Mouse (Mus musculus) kidney, adult 8-10 months (tissue): ENCODE results near the gene Tmprss12.

Experiments used
- DNase-seq, 2 experiments: peaks; one replicate each; pipeline ENCODE4 v3.0.0; 2022

Gene Tmprss12

GRCm38 (mm10) chr15:100274790-100275559 lies 5.7 kb upstream of the Tmprss12 start:
- peak; percentile 20 to 43 for DNase-seq

GRCm38 (mm10) chr15:100276403-100276802 lies 4.2 kb upstream of the Tmprss12 start:
- DNase-seq, result no peak

GRCm38 (mm10) chr15:100277586-100277985 lies 3.1 kb upstream of the Tmprss12 start:
- DNase-seq, result no peak

DNA sequence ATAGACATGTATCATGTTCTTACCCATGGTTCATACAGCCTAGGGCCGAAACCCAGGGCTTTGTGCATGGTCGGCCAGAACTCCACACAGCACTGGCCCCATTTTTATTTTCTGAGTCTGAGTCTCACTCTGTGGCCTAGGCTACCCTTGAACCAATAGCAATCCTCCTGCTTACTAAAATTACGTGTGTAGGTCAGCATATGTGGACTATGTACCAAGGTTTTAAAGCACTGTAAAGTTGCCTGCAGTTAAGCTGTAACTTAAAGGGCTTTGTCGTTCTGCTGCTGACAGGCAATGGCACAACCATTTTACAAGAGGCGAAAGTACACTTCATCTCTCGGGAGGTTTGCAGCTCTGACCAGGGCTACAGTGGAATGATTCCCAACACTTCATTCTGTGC lies 8.3 kb downstream of the Tmprss12 start:
- DNase-seq, result no peak

DNA sequence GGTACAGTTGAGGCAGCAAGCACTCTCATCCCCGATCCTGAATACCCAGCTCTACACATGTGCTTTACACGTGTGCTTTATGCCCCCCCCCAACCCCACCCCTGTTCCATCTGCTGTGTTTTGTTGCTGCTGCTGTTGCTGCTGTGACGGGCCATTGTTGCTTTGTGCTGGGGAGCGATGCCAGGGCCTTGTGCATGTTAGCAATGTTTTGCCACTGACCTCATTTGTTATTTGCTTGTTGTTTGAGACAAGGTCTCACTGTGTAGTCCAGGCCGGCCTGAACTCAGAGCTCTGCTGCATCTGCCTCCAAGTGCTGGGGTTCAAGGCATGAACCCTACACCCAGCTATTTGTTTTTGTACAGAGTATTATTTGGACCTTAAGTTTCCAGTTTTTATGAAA lies 10.2 kb downstream of the Tmprss12 start:
- DNase-seq, result no peak

DNA sequence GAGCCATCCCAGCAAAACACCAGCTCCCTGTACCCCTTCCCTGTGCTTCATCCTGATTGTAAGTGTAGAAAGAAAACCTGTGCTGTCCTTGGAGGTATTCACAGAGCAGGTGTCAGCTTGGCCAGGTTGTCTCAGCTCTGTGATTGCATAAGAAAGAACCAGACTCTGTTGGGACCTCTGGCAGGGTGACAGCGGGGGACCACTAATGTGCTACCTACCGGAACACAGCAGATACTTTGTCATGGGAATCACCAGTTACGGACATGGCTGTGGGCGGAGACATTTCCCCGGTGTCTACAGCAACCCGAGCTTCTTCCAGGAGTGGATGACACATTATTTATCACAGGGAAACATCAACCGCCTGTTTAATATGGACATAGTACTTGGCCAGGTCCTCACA lies 11.7 kb downstream of the Tmprss12 start:
- DNase-seq, result no peak

GRCm38 (mm10) chr15:100297856-100298255 lies 17.2 kb downstream of the Tmprss12 start:
- DNase-seq, result no peak

DNA sequence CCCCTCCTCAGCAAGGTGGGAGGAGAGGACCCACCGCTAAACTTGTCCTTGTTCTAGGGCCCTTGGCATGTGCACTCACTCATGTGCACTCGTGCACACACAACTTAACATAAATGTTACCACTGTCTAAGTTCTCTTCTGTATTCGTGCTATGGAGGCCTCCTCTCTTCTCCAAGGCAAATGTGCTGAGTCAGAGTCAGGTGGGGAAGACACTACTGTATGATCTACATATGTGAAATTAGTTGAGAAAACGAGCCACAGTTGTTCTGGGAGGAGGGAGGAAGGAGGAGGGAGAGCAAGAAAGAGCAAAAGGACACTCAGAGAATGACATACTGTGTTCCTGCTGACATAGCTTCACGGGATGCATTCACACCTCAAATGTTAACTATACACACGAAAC lies 19.9 kb downstream of the Tmprss12 start:
- DNase-seq, result no peak

DNA sequence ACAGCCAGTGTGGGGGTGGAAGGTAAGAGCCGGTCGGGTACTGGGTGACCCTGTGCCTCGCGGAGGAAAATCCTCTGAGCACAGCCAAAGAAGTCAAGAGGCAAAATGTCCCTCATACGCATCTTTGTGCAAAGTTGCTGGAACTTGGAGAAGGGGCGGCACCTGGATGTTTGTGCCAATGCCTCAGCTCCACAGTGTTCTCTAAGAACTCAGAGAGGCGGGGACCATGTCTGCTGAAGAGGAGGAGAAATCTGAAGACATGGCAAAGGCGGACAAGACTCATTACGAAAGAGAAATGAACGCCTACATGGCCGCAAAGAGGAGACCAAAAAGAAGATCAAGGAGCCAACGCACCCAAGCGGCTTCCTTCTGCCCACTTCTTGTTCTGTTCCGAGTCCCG lies 20.9 kb downstream of the Tmprss12 start:
- DNase-seq, result peak; percentile 24 to 56

GRCm38 (mm10) chr15:100303428-100304018 lies 22.9 kb downstream of the Tmprss12 start:
- no peak for DNase-seq

GRCm38 (mm10) chr15:100304019-100304991 lies 23.7 kb downstream of the Tmprss12 start, which contains the start of gene Mettl7a1:
Mettl7a1 (plus strand) TSS chr15:100304140.
- DNase-seq, result peak; percentile 83 to 86

DNA sequence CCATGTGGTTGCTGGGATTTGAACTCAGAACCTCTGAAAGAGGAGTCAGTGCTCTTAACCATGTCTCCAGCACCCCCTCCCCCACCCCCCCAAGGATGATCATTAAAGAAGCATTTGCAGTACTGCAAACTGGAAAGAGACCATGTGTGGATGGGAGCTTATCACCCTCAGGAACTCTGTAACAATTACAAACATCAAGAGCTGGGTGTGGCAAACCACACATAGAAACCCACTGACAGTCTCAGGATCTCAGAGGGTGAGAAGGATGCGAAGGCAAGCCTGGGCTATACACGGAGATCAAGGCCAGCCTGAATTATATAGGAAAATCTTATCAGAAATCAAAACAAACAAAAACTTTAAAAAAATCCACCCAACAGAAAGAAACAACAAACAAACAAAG lies 25.6 kb downstream of the Tmprss12 start:
- no peak for DNase-seq

GRCm38 (mm10) chr15:100307438-100308096 lies 26.9 kb downstream of the Tmprss12 start:
- peak in 1 of 2 experiments; percentile 62 for DNase-seq

DNA sequence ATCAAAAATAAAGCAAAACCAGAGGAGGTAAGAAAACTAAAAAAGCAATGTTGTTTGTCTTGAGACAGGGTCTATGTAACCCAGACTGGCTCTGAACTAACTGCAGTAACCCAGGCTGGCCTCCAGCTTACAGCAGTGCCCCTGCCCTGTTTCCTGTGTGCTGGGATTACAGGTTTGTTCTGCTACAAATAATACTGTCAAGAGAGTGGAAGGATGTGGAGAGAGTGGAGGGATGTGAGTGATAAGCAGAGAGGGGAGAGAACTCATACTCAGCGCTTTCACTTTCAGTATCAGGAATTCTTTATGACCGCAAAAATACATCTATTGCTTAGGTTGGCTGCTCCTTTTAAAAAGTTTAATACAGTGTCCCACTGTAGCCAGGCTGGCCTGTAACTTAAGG lies 31.7 kb downstream of the Tmprss12 start:
- no peak for DNase-seq

DNA sequence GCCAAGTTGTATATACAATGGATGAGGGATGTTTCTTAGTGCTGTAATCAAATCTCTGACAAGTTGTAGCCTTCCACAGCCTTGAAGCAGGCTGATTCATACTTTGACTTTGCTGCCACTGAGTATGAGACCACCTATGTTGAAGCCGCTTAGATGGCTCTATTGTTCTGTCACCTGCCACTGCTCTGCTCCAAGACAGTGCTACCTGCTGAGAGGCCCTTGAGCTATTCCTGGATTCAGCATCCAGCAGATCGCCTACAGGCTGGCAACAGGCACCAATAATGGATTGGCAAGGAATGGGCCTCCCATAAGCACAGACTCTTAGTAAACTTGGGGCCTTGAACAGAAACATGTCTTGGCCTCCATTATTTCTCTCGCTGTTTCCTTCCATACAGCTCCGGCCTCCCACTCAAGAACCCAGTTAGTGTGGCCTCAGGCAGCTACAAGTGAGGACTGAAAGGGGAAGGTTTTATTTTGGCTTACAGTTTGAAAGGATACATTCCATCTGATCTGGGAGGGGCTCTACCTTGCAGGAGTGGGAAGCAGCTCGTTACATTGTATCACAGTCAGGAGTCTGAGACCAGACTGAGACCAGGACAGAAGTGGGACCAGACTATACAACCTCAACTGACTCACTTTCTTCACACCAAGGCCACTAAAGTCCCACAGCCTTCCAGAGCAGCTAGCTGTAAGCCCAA lies 34.0 kb downstream of the Tmprss12 start:
- DNase-seq, result no peak

- peak in 1 of 2 experiments; percentile 57 for DNase-seq
Measured at GRCm38 (mm10) chr15:100318014-100318671, 37.5 kb downstream of the Tmprss12 start.

GRCm38 (mm10) chr15:100319884-100320283 lies 39.2 kb downstream of the Tmprss12 start:
- DNase-seq, result no peak

DNA sequence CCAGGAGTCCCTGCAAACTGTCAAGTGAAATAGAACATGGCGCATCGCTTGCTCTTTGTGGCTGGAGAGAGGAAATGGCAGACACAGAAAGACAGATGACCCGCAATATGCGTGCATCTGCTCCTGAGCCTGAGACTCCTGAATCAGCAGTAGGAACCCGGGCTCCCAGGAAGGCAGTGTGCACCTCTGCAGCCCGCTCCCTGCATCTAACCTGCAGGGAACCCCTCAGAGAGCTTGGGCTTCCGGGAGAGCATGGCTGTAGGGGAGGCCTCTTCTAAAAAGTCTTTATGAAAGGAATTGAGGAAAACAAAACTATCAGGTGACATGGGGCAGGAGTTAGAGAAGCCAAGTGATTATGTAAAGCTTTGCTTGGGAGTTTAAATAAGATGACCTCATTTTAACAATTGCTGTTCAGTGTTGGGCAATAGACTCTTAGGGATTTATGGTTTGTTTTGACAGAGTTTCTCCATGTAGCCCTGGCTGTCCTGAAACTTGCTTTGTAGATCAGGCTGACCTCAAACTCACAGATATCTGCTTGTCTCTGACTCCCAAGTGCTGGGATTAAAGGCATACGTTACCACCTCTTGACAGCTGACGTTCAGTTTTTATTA lies 39.8 kb downstream of the Tmprss12 start:
- DNase-seq, result peak in 1 of 2 experiments; percentile 41

GRCm38 (mm10) chr15:100321134-100321533 lies 40.5 kb downstream of the Tmprss12 start:
- peak; percentile 86 to 88 for DNase-seq

DNA sequence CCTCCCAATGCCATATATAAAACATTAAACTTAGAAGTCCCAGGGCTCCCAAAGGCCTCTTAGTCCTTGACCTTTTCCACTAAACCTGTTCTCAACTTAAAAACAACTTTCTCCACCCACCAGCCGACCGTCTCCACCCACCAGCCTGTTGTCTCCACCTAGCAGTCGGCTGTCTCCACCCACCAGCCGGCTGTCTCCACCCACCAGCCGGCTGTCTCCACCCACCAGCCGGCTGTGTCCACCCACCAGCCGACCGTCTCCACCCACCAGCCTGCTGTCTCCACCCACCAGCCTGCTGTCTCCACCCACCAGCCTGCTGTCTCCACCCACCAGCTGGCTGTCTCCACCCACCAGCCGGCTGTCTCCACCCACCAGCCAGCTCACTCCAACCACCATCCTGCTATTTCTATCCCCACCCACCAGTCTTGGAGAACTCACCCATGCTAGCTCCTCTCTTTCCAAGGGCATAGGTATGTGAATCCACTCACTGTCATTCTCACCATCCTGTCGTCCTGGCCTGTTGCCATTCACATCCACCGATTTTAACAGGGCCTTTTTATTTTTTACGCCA lies 43.5 kb downstream of the Tmprss12 start:
- DNase-seq, result no peak

DNA sequence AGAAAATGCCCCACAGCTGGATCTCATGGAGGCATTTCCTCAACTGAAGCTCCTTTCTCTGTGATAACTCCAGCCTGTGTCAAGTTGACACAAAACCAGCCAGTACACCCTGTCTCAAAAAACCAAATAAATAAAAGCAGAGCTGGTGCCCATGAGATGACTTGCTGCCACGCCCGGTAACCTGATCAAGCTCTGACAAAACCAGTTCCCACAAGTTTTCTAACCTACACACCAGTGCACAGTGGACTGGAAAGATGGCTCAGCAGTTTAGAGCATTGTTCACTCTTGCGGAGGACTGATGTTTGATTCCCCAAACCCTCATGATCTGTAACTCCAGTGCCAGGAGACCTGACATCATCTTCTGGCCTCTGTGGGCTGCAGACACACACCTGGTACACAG lies 44.6 kb downstream of the Tmprss12 start:
- DNase-seq, result no peak
